Mouse (Mus musculus) liver, postnatal 0 days (tissue): ENCODE measurements around the gene Raet1e.
"Not testable (repeated sequence)": the region's sequence is repeated elsewhere in the genome, so short reads cannot be mapped to it uniquely, and the experiment has no call there.

Experiments used
- CTCF ChIP-seq: sonication (generic); IDR thresholded peaks from 2 replicates; pipeline ENCODE4 v1.5.1; 2016; ENCODE audit warnings: antibody characterized with exemption, low read depth
- EP300 ChIP-seq: IDR thresholded peaks from 2 replicates; pipeline ENCODE4 v1.6.1; 2016; ENCODE audit warnings: antibody characterized with exemption, low read depth, mild to moderate bottlenecking

- TF ChIP-seq CTCF, EP300: not testable (repeated sequence)
Observed at GRCm38 (mm10) chr10:22362466-22362865, 204.1 kb downstream of the Raet1e start.
